Mouse (Mus musculus) heart, postnatal 10 days (tissue): ENCODE measurements around the gene Cnot10. TPM values are rescaled to one million over a fixed set of nuclear protein-coding genes. Genes with fewer than 3 reads are reported as not detected.
A peak's percentile ranks its signal among the peaks of the same experiment; 100 is the strongest.

Source experiments
- DNase-seq, 2 experiments: peaks; one replicate each; pipeline ENCODE4 v3.0.0; 2021
- intact Hi-C: fragments of 180-260 bp; cut with DNase I; formaldehyde crosslinking; loops from one replicate; pipeline ENCODE4 v1.15.1; 2025
- total RNA-seq, 2 experiments: library from RNA; stranded (reverse); gene quantifications; 2 replicates each; pipeline ENCODE4 v1.2.3; 2021

The Cnot10 gene
- total RNA-seq, result 10 to 100 TPM; 27.4 to 28.2 TPM

GRCm38 (mm10) chr9:114639839-114640646 is at the start of gene Cnot10:
Cnot10 (minus strand) TSS chr9:114640184.
- intact Hi-C loops, result loop anchor here (2.0 kb wide), 1 partner anchor 49 kb away; the partner anchor contains the start of gene Dync1li1

GRCm38 (mm10) chr9:114688953-114689407 is 49.0 kb upstream of the Cnot10 start:
- no peak for DNase-seq
- intact Hi-C loops, result loop anchor here (2.0 kb wide), 2 partner anchors 20 to 48 kb away; partner anchors contain the start of gene Cnot10

More at GRCm38 (mm10) chr9:114639839-114640646, at the start of gene Cnot10:
- DNase-seq, result peak; percentile 99 to 100

GRCm38 (mm10) chr9:114688252-114688952 is 48.4 kb upstream of the Cnot10 start, which contains the start of gene Dync1li1:
Dync1li1 (plus strand) TSS chr9:114688790.
- intact Hi-C loops, result loop anchor here (2.0 kb wide), 2 partner anchors 20 to 48 kb away; partner anchors contain the start of gene Cnot10
- DNase-seq, result peak; percentile 98

- intact Hi-C loops, result loop anchor here (2.0 kb wide), 2 partner anchors 19 to 47 kb away; partner anchors contain the start of gene Cnot10
- DNase-seq, result no peak
These were observed 47.7 kb upstream of the Cnot10 start for GRCm38 (mm10) chr9:114687639-114688038.

GRCm38 (mm10) chr9:114686245-114686644 is 46.3 kb upstream of the Cnot10 start:
- intact Hi-C loops, result no loop called here
- no peak for DNase-seq

- intact Hi-C loops, result no loop called here
- no peak for DNase-seq
These were observed 42.2 kb upstream of the Cnot10 start for GRCm38 (mm10) chr9:114682193-114682592.

GRCm38 (mm10) chr9:114680531-114680930 is 40.5 kb upstream of the Cnot10 start:
- no peak for DNase-seq
- intact Hi-C loops, result no loop called here

GRCm38 (mm10) chr9:114679944-114680343 is 40.0 kb upstream of the Cnot10 start:
- DNase-seq, result no peak
- intact Hi-C loops, result no loop called here

- intact Hi-C loops, result no loop called here
- no peak for DNase-seq
These were observed 38.6 kb upstream of the Cnot10 start for GRCm38 (mm10) chr9:114678576-114678975.

- intact Hi-C loops, result no loop called here
- no peak for DNase-seq
These were observed 33.6 kb upstream of the Cnot10 start for GRCm38 (mm10) chr9:114673626-114674025.

- intact Hi-C loops, result no loop called here
- peak; percentile 32 to 45 for DNase-seq
These were observed 32.9 kb upstream of the Cnot10 start for GRCm38 (mm10) chr9:114672703-114673561.

GRCm38 (mm10) chr9:114671946-114672345 is 32.0 kb upstream of the Cnot10 start:
- no peak for DNase-seq
- intact Hi-C loops, result no loop called here

GRCm38 (mm10) chr9:114669011-114669410 is 29.0 kb upstream of the Cnot10 start:
- intact Hi-C loops, result loop anchor here (2.0 kb wide), 1 partner anchor 20 kb away; the partner anchor contains the start of gene Dync1li1
- peak; percentile 45 to 54 for DNase-seq

- intact Hi-C loops, result loop anchor here (2.0 kb wide), 1 partner anchor 21 kb away; the partner anchor contains the start of gene Dync1li1
- DNase-seq, result peak; percentile 83 to 88
These were observed 28.1 kb upstream of the Cnot10 start for GRCm38 (mm10) chr9:114668047-114668446.

- intact Hi-C loops, result no loop called here
- no peak for DNase-seq
These were observed 26.9 kb upstream of the Cnot10 start for GRCm38 (mm10) chr9:114666858-114667257.

GRCm38 (mm10) chr9:114663782-114664181 is 23.8 kb upstream of the Cnot10 start:
- intact Hi-C loops, result loop anchor here (5.0 kb wide), 1 partner anchor 44 kb away; no protein-coding TSS in a partner anchor
- DNase-seq, result no peak

GRCm38 (mm10) chr9:114661991-114662390 is 22.0 kb upstream of the Cnot10 start:
- peak in 1 of 2 experiments; percentile 20 for DNase-seq
- intact Hi-C loops, result loop anchor here (5.0 kb wide), 1 partner anchor 45 kb away; no protein-coding TSS in a partner anchor

GRCm38 (mm10) chr9:114660983-114661382 is 21.0 kb upstream of the Cnot10 start:
- DNase-seq, result no peak
- intact Hi-C loops, result loop anchor here (5.0 kb wide), 1 partner anchor 46 kb away; no protein-coding TSS in a partner anchor

GRCm38 (mm10) chr9:114660506-114660905 is 20.5 kb upstream of the Cnot10 start:
- intact Hi-C loops, result loop anchor here (5.0 kb wide), 1 partner anchor 47 kb away; no protein-coding TSS in a partner anchor
- DNase-seq, result no peak

GRCm38 (mm10) chr9:114656701-114657100 is 16.7 kb upstream of the Cnot10 start:
- no peak for DNase-seq
- intact Hi-C loops, result no loop called here
